Mouse (Mus musculus) layer of hippocampus, postnatal 14 days (tissue): ENCODE measurements around the gene Zkscan16. TPM values are rescaled to one million over a fixed set of nuclear protein-coding genes. Genes with fewer than 3 reads are reported as not detected.

Source experiments
- DNase-seq, 2 experiments: peaks; one replicate each; pipeline ENCODE4 v3.0.0; 2021 to 2022; ENCODE audit warnings: low spot score in 2 of 2, mixed read lengths in 1 of 2
- total RNA-seq, 2 experiments: library from RNA; stranded (reverse); gene quantifications; 2 replicates each; pipeline ENCODE4 v1.2.3; 2021

The Zkscan16 gene
- total RNA-seq, 2 experiments from 2014 or later: 30.5 to 33.1 TPM

DNA sequence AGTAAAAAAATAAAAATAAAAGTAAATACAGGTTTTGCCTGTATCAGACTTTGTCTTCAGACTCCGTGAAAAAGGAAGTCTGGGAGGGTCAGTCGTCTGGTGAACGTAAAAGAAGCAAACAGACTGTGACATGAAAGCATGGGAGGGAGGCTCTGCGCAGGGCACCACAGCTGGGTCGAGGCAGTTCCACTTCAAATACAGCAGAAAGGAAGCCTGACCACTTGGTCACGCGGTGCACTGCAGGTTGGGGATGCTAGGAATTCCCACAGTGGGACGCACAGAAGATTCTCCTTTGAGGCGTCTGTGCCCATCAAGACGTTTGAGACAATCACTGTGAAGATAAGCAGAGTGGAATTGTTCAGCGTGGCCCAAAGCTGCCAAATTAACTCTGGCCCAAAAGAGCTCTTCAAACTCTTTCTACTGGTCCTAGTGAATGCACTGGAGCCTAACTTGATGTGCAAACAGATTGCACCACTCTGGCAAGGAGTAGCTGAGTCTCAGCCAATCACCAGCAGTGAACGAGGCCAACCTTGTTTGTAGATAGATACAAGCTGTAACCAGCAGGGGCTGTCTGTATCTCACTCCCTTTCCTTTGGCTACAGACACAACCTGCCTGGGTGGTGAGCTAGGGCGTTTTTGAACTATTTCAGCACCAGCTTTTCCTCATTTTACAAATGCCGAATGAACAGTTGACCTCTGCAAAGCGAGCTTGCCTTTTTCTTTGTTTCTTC lies 8.5 kb upstream of the Zkscan16 start:
- peak; percentile 35 to 82 for DNase-seq

DNA sequence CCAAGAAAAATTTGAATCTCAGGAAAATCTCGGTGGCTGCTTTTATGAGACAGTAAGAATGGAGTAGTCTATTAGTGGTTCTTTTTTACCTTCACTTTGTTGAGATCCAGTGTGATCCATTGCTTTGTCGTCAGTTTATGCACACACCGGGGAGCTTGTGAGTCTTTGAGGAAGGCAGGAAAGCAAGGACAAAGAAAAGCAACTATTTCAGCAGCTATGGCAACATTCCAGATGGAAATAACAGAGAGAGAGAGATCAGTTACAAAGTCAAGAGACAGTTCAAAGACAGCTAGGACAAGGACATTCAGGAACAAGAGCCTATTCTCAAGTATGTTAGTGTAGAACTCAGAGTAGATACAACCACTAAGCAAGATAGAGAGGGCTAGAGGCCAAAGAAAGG lies 7.6 kb upstream of the Zkscan16 start:
- DNase-seq: no peak

DNA sequence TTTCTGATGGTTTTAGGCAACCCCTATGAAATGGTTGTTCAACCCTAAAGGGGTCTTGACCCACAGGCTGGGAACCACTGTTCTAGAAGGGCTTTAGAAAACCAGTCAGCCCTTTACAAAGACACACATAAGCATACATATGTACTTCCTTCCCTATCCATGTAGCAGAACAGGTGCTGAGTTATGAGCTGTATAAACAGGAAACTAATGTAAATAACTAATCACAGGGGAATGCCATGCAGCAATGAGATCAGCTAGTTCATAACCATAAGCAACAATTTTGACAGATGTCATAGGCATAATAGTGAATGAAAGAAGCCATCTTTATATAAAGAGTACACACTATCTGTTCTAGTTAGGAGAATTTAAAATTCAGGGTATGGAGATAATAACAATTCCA lies 1.8 kb upstream of the Zkscan16 start:
- DNase-seq: no peak

DNA sequence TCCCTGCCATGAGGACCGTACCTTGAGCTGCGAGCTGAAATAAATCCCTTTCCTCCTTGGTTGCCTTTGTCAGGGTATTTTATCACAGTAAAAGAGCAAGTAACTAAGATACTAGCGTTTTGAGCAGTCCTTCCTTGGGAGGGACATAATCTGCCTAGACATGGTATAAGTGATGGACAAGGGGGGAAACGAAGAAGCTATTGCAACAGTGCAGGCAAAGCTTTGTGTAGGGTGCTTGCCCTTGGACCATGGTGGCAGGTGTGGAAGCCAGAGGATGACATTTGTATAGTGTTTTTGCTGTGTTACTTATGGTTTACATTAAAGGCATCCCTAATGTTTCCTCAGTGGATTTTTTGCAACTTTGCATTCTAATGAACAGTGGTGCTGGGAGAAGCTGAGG lies 486 bp upstream of the Zkscan16 start:
- no peak for DNase-seq

DNA sequence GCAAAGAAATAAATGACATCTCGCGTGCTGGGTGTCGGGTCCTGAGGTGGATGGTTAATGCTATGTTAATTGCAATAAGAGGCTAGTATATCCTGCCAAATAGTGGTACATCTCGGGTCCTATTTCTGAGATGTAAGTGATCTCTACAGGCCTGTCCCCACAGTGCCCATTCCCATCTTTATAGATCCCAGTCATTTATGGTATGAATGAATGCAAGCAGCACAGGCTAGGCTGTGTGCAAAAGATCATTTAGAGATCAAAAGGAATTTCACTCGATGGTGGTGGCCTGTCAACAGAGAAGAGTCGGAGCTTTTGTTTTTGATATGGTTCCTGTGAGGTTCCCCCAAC lies 752 bp downstream of the Zkscan16 start:
- no peak for DNase-seq

DNA sequence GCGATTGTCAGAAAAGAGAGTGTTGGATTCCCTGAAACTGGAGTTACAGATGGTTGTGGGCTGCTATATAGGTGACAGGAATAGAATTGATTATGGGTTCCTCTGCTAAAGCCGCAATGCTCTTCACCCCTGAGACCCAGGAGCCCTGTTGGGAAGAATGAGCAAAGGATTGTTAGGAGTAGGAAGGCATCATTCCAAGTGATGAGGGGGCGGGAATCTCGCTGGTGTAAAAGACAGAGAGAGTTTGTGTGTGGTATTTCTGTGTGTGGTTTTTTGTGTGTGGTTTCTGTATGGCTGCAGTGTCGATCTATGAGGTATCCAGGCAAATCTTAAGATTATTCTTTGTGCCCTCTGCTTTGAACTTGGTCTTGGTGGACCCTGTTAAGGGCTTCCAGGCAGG lies 1.3 kb downstream of the Zkscan16 start:
- no peak for DNase-seq

DNA sequence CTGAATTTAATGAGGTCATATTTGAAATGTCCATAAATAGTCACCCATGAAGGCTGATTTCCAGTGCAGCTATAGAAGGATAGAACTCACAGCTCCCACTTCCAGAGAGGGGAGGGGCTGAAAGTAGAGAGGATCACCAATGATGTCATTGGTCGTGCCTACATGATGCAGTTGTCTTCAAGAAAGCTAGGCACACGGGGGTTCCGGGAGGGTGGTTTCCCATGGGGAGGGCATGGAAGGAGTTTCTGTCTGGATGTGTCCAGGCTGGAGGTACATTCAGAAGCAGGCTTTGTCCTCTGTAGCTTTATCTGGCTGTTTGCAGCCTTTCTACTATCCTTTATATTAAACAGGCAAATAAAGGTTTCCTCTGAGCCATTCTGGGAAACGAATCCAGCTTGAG lies 5.0 kb downstream of the Zkscan16 start:
- no peak for DNase-seq

DNA sequence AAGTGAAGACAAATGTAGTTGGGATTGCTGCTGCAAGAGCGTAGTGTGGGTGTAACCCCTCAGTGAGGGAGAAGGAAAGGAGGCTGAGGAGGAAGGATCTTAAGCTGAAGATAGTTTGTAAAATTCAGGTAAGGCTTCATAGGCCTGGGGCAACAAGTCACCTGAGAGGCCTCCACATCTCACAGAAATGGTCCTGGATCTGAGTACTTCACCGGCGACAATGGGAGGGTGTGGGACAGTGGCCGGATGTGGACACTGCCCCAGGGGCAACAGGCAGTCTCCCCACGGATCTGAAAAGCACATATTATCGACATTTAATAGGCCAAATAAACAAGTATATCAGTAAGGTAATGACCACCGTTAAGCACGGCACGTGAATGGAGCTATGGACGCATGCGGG lies 9.2 kb downstream of the Zkscan16 start:
- no peak for DNase-seq

DNA sequence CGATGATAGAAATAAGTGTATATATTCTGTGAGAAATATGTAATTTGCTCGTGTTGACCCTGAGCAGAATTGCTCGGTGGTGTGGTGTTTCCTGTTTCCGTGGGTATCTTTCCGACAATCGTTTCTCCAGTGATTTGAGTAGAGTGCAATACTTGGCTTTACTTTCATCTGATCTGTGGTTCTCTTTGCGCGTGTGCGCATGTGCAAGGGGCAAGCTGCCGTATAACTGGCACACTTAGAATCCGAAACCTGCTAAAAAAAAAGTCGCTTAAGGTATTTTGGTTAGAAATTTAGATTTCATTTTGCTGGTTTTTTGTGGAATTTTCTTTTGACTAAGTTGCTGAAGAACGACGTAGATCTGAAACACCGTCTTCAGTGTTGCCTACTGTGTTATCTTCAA lies 18.3 kb downstream of the Zkscan16 start:
- DNase-seq: no peak

DNA sequence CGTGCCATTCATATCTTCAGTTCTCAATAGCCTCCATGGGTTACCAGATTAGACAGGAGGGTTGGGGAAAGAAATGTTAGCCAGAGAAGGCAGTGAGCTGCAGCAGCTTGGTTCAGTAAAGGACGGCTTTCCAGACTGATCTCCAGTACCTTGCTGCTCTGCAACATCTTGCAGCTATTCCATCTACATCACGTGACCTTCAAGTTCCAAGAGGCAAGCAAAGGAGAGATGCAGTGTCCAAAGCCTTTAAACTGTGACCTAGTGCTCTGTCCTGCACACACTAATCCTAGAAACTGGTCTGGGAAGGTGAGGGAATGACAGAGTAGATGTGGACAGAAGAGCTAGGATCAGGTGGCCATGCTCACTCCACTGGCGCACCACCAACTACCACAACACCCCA lies 19.8 kb downstream of the Zkscan16 start:
- DNase-seq: no peak

DNA sequence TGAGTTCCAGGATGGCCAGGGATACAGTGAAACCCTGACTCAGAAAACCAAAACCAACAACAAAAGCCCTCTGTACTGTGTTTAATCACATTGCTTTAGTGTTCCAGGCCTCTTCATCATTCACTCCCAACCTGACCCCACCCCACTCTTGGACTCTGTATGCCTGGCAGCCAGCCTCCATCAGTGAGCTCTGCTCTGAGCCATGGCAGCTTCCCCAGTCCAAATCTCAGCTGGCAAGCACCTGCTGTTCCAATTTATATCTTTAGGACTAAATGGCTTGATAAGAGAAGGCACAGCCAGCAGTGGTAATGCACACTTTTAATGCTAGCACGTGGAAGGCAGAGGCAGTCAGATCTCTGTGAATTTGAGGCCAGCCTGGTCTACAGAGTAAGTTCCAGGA lies 21.7 kb downstream of the Zkscan16 start:
- no peak for DNase-seq

DNA sequence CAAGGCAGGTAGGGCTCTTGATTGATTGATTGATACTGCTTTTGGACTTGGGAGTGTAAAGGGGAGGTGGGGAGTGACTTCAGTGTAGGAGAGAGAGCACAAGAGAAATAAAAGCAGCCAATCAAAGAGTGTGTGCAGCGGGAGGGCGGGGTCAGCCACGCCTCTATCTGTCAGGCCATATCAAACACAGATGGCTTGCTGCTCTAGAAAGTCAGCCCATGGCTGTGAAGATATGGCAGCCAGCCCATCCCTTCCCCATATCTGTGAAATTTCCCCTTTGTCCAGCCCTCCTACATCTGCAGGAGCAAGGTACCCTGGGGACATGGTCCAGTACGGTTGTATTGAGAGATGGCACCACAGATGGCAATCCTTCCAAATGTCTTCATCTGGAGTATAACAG lies 27.2 kb downstream of the Zkscan16 start:
- no peak for DNase-seq

DNA sequence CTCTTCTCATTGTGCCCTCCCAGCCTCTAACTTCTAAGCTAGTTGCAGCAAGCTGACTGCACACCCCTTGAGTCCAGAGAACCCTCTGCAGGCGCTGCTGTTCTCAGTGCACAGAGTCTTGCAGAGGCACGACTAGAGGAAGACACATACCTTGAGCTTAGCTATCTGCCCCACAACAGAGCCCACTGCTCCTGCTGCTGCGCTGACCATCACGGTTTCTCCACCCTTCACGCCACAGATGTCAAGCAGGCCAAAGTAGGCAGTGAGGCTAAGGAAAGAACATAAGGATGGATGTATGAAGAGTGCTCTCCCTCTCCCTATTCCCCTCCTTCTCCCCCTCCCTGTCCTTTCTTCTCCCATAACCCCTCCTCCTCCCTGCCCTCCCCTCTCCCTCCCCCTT lies 32.3 kb downstream of the Zkscan16 start:
- no peak for DNase-seq

DNA sequence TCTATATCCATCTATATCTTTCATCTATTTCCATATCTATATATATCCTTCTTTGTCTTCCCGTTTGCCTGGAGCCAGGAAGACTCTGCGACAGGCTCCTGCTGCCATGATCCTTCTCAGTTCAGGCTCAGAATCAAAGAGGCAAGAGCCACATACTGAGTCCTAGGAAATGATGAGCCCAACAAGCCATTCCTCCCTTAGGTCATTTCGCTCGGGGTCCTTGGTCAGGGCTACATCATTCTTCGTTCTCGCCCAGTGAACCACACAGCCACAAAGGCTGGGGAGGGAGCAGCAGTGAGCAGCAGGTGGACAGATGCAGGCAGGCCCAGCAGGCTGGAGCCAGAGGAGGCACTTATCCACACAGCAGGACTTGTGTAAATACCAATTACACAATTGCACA lies 38.0 kb downstream of the Zkscan16 start:
- no peak for DNase-seq

DNA sequence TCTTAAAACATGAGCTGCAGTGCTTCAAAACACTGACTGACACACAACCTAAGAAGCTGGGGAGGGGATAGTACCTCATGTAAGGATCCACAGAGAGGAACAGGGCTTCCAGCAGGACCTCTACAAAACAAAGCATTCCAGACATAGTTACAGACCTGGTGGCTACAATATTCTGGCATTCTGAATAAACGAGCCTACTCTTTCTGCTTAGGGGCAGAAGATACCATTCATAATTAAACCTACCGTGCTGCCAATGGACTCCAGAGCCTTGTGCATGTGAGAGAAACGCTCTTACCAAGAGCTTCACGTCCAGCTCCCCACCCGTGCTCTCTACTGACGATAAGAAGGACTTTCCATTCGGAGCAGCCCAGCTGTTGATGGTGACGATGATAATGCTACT lies 39.4 kb downstream of the Zkscan16 start:
- no peak for DNase-seq

DNA sequence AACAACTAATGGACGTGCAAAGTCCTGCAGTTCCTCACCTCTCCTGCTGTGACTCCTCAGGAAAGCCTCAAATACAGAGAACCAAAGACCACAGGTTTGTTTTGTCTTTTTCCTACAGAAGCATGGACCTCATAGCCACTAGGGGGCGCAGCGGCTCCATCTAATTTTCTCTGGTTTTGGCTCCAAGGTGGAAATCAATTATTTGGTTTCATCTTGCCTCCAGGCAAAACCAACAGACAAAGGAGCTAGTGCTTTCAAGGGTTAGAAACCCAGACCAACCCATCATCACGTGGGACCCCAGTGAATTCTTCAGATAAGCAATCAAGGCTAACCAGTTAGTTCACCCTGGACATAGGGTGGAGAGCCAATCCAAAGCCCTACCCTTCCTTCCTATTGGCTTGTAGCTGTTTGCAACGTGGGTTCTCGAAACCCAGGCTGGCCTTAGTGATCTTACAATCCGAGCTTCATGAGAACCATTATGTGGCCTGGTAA lies 41.8 kb downstream of the Zkscan16 start:
- DNase-seq: peak; percentile 84

DNA sequence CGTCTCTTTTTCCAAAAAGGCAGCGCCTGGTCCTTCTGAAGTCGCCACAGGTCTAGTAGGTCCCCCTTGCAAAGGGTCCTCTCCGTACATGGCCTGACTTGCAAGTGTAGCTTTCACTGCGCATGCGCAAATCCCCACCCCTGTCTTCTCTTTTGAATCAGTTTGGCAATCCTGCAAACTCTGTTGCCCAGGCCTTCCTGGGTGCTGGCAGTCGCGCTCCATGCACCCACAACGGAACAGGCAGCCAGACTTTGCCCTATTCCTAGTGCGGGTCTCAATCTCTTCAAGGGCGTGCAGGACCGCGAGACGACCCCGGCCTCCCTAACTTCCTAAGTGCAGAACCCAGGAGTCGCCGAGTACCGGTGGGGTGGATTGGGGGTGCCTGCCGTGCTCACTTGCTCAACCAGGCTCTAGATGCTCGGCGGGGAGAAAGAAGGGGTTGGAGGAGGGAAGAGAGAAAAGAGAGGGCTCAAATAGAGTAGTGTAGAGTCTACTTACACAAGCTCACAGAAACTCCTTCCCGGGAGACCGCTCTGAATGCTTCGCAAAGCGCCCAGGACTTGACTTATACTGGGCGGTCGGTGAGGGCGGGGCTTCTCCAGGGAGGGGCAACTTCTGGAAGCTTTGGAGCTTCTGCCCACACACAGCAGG lies 43.2 kb downstream of the Zkscan16 start, which contains the start of gene Ptgr1:
Gene Ptgr1, minus strand, starts transcription at position 580 of the 651 bp plus-strand sequence.
- peak; percentile 73 to 87 for DNase-seq

DNA sequence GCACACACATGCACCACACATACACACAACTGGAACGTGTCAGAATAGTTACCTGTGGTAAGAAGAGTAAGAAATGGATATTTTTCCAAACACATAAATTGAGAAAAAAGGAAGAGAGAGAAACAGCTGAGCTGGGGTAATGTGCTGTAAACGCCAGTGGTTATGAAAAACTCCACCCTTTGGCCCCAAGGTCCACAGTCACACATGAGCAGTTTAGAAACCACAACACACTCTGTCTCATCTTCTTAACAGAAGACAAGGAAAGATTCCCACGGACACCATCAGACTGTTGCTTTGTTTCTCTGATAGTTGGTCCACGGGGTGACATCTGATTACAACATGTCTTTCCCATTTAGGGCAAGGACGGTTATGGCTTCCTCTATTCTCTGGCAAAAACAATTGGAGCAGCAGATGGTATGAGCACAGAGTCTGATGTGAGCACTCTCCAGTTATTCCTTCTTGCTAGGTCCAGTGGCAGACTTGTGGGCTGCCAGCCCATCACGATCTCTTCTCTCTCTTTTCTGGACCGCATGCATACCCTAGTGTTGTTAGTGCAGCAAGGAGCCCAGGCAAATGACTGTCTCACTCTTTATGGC lies 46.0 kb downstream of the Zkscan16 start:
- no peak for DNase-seq

DNA sequence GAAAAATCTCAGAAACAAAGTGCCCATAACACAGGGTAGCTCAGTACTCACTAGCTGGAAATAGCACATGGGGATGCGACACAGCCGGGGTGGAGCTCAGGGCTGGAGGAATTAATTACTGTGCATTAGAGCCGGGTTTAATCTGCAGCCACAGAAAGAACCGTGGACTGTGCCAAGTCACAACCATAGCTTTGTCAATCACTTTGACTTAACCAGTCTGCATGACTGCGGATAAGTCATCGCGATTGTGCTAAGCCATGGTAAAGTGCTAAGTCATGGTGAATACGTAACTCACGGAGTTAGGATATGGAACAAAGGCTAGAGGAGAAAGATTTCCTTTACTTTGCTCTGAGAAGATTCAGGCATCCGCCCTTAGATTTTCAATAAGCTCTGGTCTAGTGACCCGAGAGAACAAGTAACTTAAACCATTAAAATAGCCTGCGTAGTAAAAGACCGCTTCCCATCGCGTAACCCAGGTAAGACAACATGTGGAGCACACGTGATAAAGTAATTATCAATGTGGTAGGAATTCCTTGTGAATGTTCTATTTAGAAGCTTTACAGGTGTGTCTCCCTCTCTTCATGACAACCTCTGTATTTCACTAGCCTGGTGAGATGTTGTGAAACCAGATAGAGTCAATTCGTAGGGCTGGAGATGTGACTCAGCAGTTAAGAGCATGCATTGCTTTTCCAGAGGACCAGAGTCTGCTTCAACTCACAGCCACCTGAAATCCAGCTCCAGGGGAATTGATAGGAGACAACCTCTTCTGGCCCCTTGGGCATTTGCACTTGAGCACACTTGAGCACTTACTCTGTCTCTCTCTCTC lies 47.4 kb downstream of the Zkscan16 start:
- no peak for DNase-seq

DNA sequence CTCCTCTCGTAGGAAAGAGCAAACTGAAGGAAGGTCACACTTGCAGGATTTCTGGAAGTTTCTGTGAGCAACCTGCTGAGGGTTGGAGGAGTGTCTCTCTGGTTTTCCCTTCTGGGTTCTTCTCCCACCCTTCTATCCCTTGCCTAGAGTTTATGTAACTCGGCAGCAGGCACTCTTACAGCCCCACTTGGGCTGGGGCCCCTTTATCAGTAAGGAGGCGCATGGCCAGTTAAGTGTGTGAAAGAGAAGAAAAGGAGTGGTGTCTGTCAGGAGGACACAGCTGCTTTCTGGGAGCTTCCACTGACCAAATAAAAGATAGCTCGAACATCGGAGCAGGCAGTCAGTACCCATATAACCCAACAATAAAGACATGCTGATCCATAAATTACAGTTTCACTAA lies 48.8 kb downstream of the Zkscan16 start:
- DNase-seq: no peak

DNA sequence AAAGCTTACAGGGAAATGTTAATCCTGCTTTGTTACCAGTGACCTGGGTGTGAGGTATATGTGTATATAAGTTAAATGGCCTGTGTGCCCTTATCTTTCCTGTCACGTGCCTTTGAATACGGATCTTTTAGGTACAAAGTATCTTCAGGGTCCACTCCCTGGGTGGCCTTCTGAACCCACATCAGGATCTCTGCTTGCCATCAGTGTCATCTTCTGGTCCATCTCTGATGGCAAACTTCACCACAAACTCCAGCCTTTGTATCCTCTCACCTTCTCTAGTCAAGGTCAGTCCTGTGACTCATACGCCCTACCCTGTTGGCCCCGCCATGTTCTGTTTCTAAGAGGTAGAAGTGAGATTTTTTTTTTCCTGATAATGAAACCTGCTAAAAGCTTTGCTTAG lies 51.3 kb downstream of the Zkscan16 start, which contains the start of gene Dnajc25:
Gene Dnajc25, plus strand, starts transcription at position 301 of the 400 bp plus-strand sequence.
- no peak for DNase-seq
